Mouse (Mus musculus) forebrain, embryonic 11.5 days (tissue): ENCODE results near the gene Zdhhc18. TPM values are rescaled to one million over a fixed set of nuclear protein-coding genes. Genes with fewer than 3 reads are reported as not detected.

Source experiments
- ATAC-seq: fragments of 200-750 bp; cut with Nextera tagmentation; replicated peaks from 2 replicates; pipeline ENCODE4 v1.8.0; 2017; ENCODE audit warnings: moderate TSS enrichment; ENCODE audit not compliant: low FRiP score
- DNase-seq: peaks from one replicate; pipeline ENCODE4 v3.0.0-alpha.2; 2017; ENCODE audit warnings: low spot score
- H3K27ac ChIP-seq: fragments of 300-500 bp; sonication (generic); 2 replicates; pipeline ENCODE4 v1.5.1; 2014; ENCODE audit warnings: low read depth, low read length
- H3K27me3 ChIP-seq: fragments of 300-500 bp; sonication (generic); 2 replicates; pipeline ENCODE4 v1.6.1; 2014; ENCODE audit warnings: mild to moderate bottlenecking, low read length, mixed read lengths; ENCODE audit not compliant: control insufficient read depth, insufficient read depth
- H3K36me3 ChIP-seq: fragments of 300-500 bp; sonication (generic); 2 replicates; pipeline ENCODE4 v1.6.1; 2014; ENCODE audit warnings: mild to moderate bottlenecking, low read length, moderate library complexity, mixed read lengths; ENCODE audit not compliant: control insufficient read depth, insufficient read depth
- H3K4me1 ChIP-seq: fragments of 300-500 bp; sonication (generic); replicated peaks from 2 replicates; pipeline ENCODE4 v1.6.1; 2014; ENCODE audit warnings: low read length, mixed read lengths; ENCODE audit not compliant: control insufficient read depth, insufficient read depth
- H3K4me2 ChIP-seq: fragments of 300-500 bp; sonication (generic); 2 replicates; pipeline ENCODE4 v1.6.1; 2014; ENCODE audit warnings: low read depth, mild to moderate bottlenecking, low read length, moderate library complexity, mixed read lengths; ENCODE audit not compliant: severe bottlenecking
- H3K4me3 ChIP-seq: fragments of 300-500 bp; sonication (generic); 2 replicates; pipeline ENCODE4 v1.5.1; 2014; ENCODE audit warnings: low read depth, low read length
- H3K9ac ChIP-seq: fragments of 300-500 bp; sonication (generic); 2 replicates; pipeline ENCODE4 v1.6.1; 2014; ENCODE audit warnings: low read length
- H3K9me3 ChIP-seq: fragments of 300-500 bp; sonication (generic); 2 replicates; pipeline ENCODE4 v1.6.1; 2016; ENCODE audit warnings: low read length, mixed read lengths; ENCODE audit not compliant: control insufficient read depth
- WGBS: fragments of 180-500 bp; shearing (Covaris S2); extraction: QIAGEN DNeasy Blood & Tissue Kit; methylation state at CpG from one replicate; pipeline ENCODE4 v1.1.7; 2014; 5-methylcytosine and 5-hydroxymethylcytosine counted together
- microRNA-seq: library from miRNA; unstranded; fragments of <30 nt; microRNA quantifications from one replicate; pipeline ENCODE4, GENCODE M21; 2016; ENCODE audit not compliant: insufficient number of aligned reads
- polyA plus RNA-seq: library from polyadenylated mRNA; unstranded; fragments of >200 nt; fragmentation: Nextera tagmentation; extraction: Ambion mirVana; gene quantifications from 2 replicates; pipeline ENCODE4 v1.2.1, GENCODE M21; 2014

Gene Zdhhc18
- polyA plus RNA-seq, 1 experiment from 2014 or later = 4.8 TPM

GRCm38 (mm10) chr4:133559846-133560245 is 90.1 kb downstream of the Zdhhc18 start:
- Histone ChIP-seq H3K27me3 (no peaks in the 10 kb centered on the region), H3K4me1 (no peaks in the 10 kb centered on the region), H3K4me3 (no peak overlapping the region), H3K9me3 (no peaks in the 10 kb centered on the region; the same call in 1 of the 2 replicates), H3K27ac (no peak overlapping the region), H3K36me3 (no peaks in the 10 kb centered on the region), H3K9ac (no peak overlapping the region), H3K4me2 (no peak overlapping the region)
- DNase-seq (no peak), ATAC-seq (no peak)
- 74% methylated on average over 4 of the region's 4 CpGs for WGBS

- no peak overlapping the region for H3K4me3 ChIP-seq
- H3K36me3 ChIP-seq = no peaks in the 10 kb centered on the region
- H3K4me1 ChIP-seq = no peaks in the 10 kb centered on the region
- H3K4me2 ChIP-seq = no peak overlapping the region
- WGBS = 40% methylated on average over 10 of the region's 10 CpGs
- DNase-seq (no peak), ATAC-seq (no peak)
- H3K27me3 ChIP-seq = no peaks in the 10 kb centered on the region
- no peak overlapping the region for H3K9ac ChIP-seq
- H3K27ac ChIP-seq = no peak overlapping the region
- H3K9me3 ChIP-seq = no peaks in the 10 kb centered on the region
These were observed 92.8 kb downstream of the Zdhhc18 start for GRCm38 (mm10) chr4:133557041-133557717.

Small RNAs within 50 kb of the gene (microRNA-seq; reads per million reads assigned to microRNA genes)
- not detected for gene Gm23158

Other genes starting within 250 kb of the Zdhhc18 start
- gene Tent5b, start 170.0 kb downstream of the Zdhhc18 start, polyA plus RNA-seq = 0.76 and 0.80 TPM in 2 replicates
- 1.8 and 1.9 TPM in 2 replicates for gene Trnp1, start 151.6 kb downstream of the Zdhhc18 start, polyA plus RNA-seq
- 1.1 and 2.1 TPM in 2 replicates for gene Kdf1, start 131.2 kb downstream of the Zdhhc18 start, polyA plus RNA-seq
- 348 and 363 TPM in 2 replicates for gene Nudc, start 104.2 kb downstream of the Zdhhc18 start, polyA plus RNA-seq
- gene Nr0b2, start 96.8 kb downstream of the Zdhhc18 start, polyA plus RNA-seq = 0.16 TPM in 1 of 2 replicates, not detected in the other
- 9.2 and 9.3 TPM in 2 replicates for gene Gpatch3, start 75.4 kb downstream of the Zdhhc18 start, polyA plus RNA-seq
- 28.6 and 31.8 TPM in 2 replicates for gene Gpn2, start 65.8 kb downstream of the Zdhhc18 start, polyA plus RNA-seq
- gene Sfn, start 48.0 kb downstream of the Zdhhc18 start, polyA plus RNA-seq = 11.6 and 15.7 TPM in 2 replicates
- 17.2 and 17.8 TPM in 2 replicates for gene Pigv, start 22.5 kb upstream of the Zdhhc18 start, polyA plus RNA-seq
- gene Arid1a, start 106.6 kb upstream of the Zdhhc18 start, polyA plus RNA-seq = 54.2 and 56.6 TPM in 2 replicates
- gene Rps6ka1, start 237.6 kb upstream of the Zdhhc18 start, polyA plus RNA-seq = 31.5 and 32.2 TPM in 2 replicates